Mouse (Mus musculus) bone marrow macrophage, adult 2 months (primary cell): ENCODE results near the gene Ak9.

Experiments used
- CTCF ChIP-seq: IDR thresholded peaks from 2 replicates; pipeline ENCODE4 v1.5.1; 2012; ENCODE audit warnings: low read depth, mild to moderate bottlenecking, low read length, moderate library complexity
- POLR2A ChIP-seq: IDR thresholded peaks from 2 replicates; pipeline ENCODE4 v1.6.1; 2012; ENCODE audit warnings: mild to moderate bottlenecking, low read depth, low read length, borderline replicate concordance

- TF ChIP-seq CTCF (no peak), POLR2A (no peak)
These were observed 169.2 kb downstream of the Ak9 start for GRCm38 (mm10) chr10:41472962-41473481.
